Mouse (Mus musculus): Measurements from ENCODE around the gene Kdm1a.

DNA sequence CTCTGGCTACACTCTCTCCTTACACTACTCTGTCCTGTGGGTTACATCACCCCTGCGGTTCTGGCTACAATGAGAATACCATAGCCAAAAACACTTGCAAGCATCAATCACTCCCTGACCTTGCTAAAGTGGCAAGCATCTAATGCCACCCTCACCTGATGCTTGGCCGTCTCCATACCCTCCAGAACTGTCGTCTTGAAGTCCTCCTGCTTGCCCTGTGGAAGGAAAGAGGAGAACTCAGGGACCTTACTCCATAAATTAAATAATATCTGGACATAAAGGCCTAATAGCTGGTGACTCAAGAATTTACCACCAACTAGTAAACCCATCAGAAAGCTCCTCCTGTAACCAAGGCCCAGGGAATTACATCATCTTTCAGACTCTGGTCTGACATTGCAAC lies 20.6 kb downstream of the Kdm1a start:
- TF ChIP-seq CTCF (IDR thresholded peaks at IDR 0.05; ENCODE audit: low read depth, low read length) (no peak), POLR2A (IDR thresholded peaks at IDR 0.05; ENCODE audit: borderline replicate concordance, low read depth, low read length) (no peak)

Measured in bone marrow macrophage, adult 2 months (primary cell).